Mouse (Mus musculus): ENCODE results near the gene Tchh. TPM values are rescaled to one million over a fixed set of nuclear protein-coding genes. Genes with fewer than 3 reads are reported as not detected.

The Tchh gene
- total and polyA plus RNA-seq, 3 experiments: not detected

DNA sequence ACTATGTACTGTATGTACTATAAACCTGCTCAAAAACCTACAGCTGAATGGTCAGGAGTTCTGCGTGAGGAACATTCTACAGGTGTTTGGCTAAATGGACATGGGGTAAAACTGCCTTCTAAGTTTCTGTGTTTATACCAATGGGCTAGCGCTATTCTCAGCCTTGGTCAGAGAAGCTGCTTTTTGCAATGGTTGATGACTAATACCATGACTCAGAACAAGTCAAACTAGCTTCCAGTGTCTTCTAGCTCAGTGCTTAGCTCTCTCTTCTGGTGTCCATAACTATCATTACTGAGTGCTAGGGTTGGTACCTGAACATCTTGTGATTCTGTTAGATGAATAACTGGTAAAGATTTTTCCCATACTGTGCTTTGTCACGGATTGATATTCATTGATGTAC, 43.5 kb downstream of the Tchh start:
- Histone ChIP-seq H3K4me1 (ENCODE audit: control insufficient read depth in 1 of 2, insufficient read depth in 2 of 2) (peaks cover 2 to 16% of the 10 kb centered on the region in 2 experiments; a peak in 2 of 4 replicates), H3K27ac (ENCODE audit: insufficient read depth, low read depth) (peak overlapping the region; percentile 36), H3K79me2 (replicated peaks; ENCODE audit: control insufficient read depth, extremely low read depth, insufficient read depth, poor library complexity, severe bottlenecking) (no peaks in the 10 kb centered on the region), H3K4me2 (ENCODE audit: insufficient read depth, low read depth, poor library complexity, severe bottlenecking) (peak overlapping the region; percentile 75; the same call in 1 of the 2 replicates), H3K4me3 (replicated peaks in 1 of 3; ENCODE audit: low read depth in 2 of 3, low read length in 2 of 3, poor library complexity in 1 of 3) (no peak overlapping the region), H3K9me3 (replicated peaks; ENCODE audit: low read length) (peaks cover 5% of the 10 kb centered on the region), H3K9ac (ENCODE audit: insufficient read depth, low read depth) (no peak overlapping the region), H3K36me3 (replicated peaks in 1 of 2; ENCODE audit: control insufficient read depth in 1 of 2, insufficient read depth in 1 of 2, low read length in 1 of 2) (no peaks in the 10 kb centered on the region), H3K27me3 (replicated peaks) (no peaks in the 10 kb centered on the region)
- in situ Hi-C loops (cut with MboI; ENCODE audit: low pct_ligation_motif_present, low pct_unique_long_range_greater_than_20kb, low sequenced_read_pairs): no loop called here
- TF ChIP-seq ZMIZ1 (IDR thresholded peaks at IDR 0.05; ENCODE audit: low read depth, low read length) (no peak; the same call in 1 of the 2 replicates), MAZ (IDR thresholded peaks at IDR 0.05; ENCODE audit: low read depth, low read length) (0 out of 2 replicates have a peak, but pooled peaks have one; percentile 49), CHD1 (IDR thresholded peaks at IDR 0.05; ENCODE audit: low read depth, low read length) (no peak), RAD21 (IDR thresholded peaks at IDR 0.05; ENCODE audit: low read depth, low read length) (no peak; the same call in 1 of the 2 replicates), HCFC1 (IDR thresholded peaks at IDR 0.05; ENCODE audit: low read depth, low read length) (no peak), SMC3 (IDR thresholded peaks at IDR 0.05; ENCODE audit: low read depth, low read length) (peak; percentile 9; the same call in 1 of the 2 replicates), SIN3A (IDR thresholded peaks at IDR 0.05; ENCODE audit: low read length) (peak; percentile 55), NRF1 (IDR thresholded peaks at IDR 0.05; ENCODE audit: low read depth, low read length) (0 out of 2 replicates have a peak, but pooled peaks have one; percentile 11), MAFK (IDR thresholded peaks at IDR 0.05; ENCODE audit: insufficient replicate concordance, low read length) (peak; percentile 70; the same call in 1 of the 2 replicates), JUN (IDR thresholded peaks at IDR 0.05; ENCODE audit: insufficient read depth, low read depth, low read length) (peak; percentile 93), POLR2AphosphoS2 (IDR thresholded peaks at IDR 0.05; ENCODE audit: low read depth, low read length) (no peak), USF2 (conservative IDR thresholded peaks at IDR 0.05; ENCODE audit: low read depth, low read length) (no peak), KAT2A (IDR thresholded peaks at IDR 0.05; ENCODE audit: insufficient replicate concordance, low read length) (no peak), MEF2A (IDR thresholded peaks at IDR 0.05; ENCODE audit: borderline replicate concordance, low read depth, low read length) (peak; percentile 85), TCF12 (IDR thresholded peaks at IDR 0.05; ENCODE audit: low read depth, low read length) (peak; percentile 35; the same call in 1 of the 2 replicates), JUND (conservative IDR thresholded peaks at IDR 0.05; ENCODE audit: low read depth, low read length) (peak; percentile 95), GABPA (IDR thresholded peaks at IDR 0.05; ENCODE audit: insufficient replicate concordance, low read depth, low read length) (no peak), POLR2A (IDR thresholded peaks at IDR 0.05; ENCODE audit: low read depth, low read length) (no peak), E2F4 (IDR thresholded peaks at IDR 0.05; ENCODE audit: insufficient replicate concordance, low read depth, low read length) (no peak), UBTF (IDR thresholded peaks at IDR 0.05; ENCODE audit: low read depth, low read length) (no peak), CHD2 (IDR thresholded peaks at IDR 0.05; ENCODE audit: low read length) (peak; percentile 51; the same call in 1 of the 2 replicates), PAX5 (IDR thresholded peaks at IDR 0.05; ENCODE audit: low read length) (no peak), ZNF384 (IDR thresholded peaks at IDR 0.05; ENCODE audit: low read depth, low read length) (peak; percentile 48), USF1 (IDR thresholded peaks at IDR 0.05; ENCODE audit: low read depth, low read length) (no peak), CTCF (conservative IDR thresholded peaks at IDR 0.05 in 1 of 2, IDR thresholded peaks at IDR 0.05 in 1 of 2; ENCODE audit: low read depth in 2 of 2, low read length in 2 of 2) (no peak), MAX (IDR thresholded peaks at IDR 0.05; ENCODE audit: low read length) (peak; percentile 58; the same call in 1 of the 2 replicates), MYC (IDR thresholded peaks at IDR 0.05; ENCODE audit: low read depth, low read length) (peak; percentile 48; the same call in 1 of the 2 replicates), IRF4 (IDR thresholded peaks at IDR 0.05; ENCODE audit: low read depth, low read length) (peak; percentile 97), TBP (conservative IDR thresholded peaks at IDR 0.05; ENCODE audit: low read depth, low read length) (peak; percentile 39; the same call in 1 of the 2 replicates), ETS1 (conservative IDR thresholded peaks at IDR 0.05; ENCODE audit: low read depth, low read length) (peak; percentile 39; the same call in 1 of the 2 replicates), RCOR1 (conservative IDR thresholded peaks at IDR 0.05; ENCODE audit: low read depth, low read length) (0 out of 2 replicates have a peak, but pooled peaks have one; percentile 71), NELFE (IDR thresholded peaks at IDR 0.05; ENCODE audit: low read depth, low read length) (no peak), EP300 (IDR thresholded peaks at IDR 0.05; ENCODE audit: low read length) (peak; percentile 89), ELF1 (IDR thresholded peaks at IDR 0.05; ENCODE audit: low read depth, low read length) (0 out of 2 replicates have a peak, but pooled peaks have one; percentile 22), ZC3H11A (IDR thresholded peaks at IDR 0.05; ENCODE audit: low read depth, low read length) (no peak), BHLHE40 (IDR thresholded peaks at IDR 0.05; ENCODE audit: low read depth, low read length) (peak; percentile 38; the same call in 1 of the 2 replicates), MXI1 (IDR thresholded peaks at IDR 0.05; ENCODE audit: low read depth, low read length) (no peak), ZKSCAN1 (IDR thresholded peaks at IDR 0.05; ENCODE audit: borderline replicate concordance, low read depth, low read length) (no peak)
- dilution Hi-C loops (cut with MboI; ENCODE audit: extremely low pct_ligation_motif_present, extremely low pct_unique_long_range_greater_than_20kb, low sequenced_read_pairs): no loop called here
- DNase-seq (ENCODE audit: extremely low read depth): peak; percentile 38

All from CH12.LX (cell line).